Mouse (Mus musculus): Measurements from ENCODE around the gene Glt1d1. TPM values are rescaled to one million over a fixed set of nuclear protein-coding genes. Genes with fewer than 3 reads are reported as not detected.

Glt1d1 gene
- polyA plus RNA-seq, 1 experiment from 2014 or later, result 1.8 TPM

- 21% methylated on average over 20 of the region's 20 CpGs for WGBS
- 0 out of 2 replicates have a peak, but pooled peaks have one; percentile 41 for ATAC-seq (ENCODE audit: low FRiP score)
Observed at GRCm38 (mm10) chr5:127751262-127751975, 119.4 kb downstream of the Glt1d1 start.

DNA sequence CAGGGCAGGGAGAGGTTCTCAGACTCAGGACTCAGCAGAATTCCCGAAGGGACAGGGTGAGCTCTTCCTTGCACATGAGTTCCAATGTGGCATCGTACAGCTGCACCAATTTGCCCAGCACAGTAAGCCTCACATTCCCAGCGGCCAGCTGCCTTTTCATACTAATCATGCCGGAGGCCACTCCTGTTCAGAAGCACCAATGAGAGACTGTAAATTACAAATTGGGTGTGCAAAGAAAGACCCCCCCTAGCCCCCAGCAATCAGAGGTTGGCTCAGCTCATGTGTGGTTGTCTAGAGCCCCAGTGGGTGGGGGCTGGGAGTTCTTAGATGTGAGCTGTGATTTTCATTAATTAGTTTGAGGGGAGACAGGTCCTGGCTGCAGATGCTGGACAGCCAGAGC lies 123.5 kb downstream of the Glt1d1 start:
- H3K27me3 ChIP-seq (replicated peaks), result no peaks in the 10 kb centered on the region
- H3K27ac ChIP-seq (replicated peaks), result no peak overlapping the region
- ATAC-seq (ENCODE audit: low FRiP score), result no peak
- no peaks in the 10 kb centered on the region for H3K36me3 ChIP-seq
- no peak overlapping the region for H3K4me2 ChIP-seq
- H3K4me1 ChIP-seq, result peaks cover 15% of the 10 kb centered on the region
- H3K4me3 ChIP-seq (replicated peaks), result no peak overlapping the region
- no peaks in the 10 kb centered on the region for H3K9me3 ChIP-seq (replicated peaks)
- no peak overlapping the region for H3K9ac ChIP-seq (replicated peaks)
- 46% methylated on average over 4 of the region's 4 CpGs for whole genome bisulfite sequencing

More at GRCm38 (mm10) chr5:127751262-127751975, 119.4 kb downstream of the Glt1d1 start:
- H3K4me1 ChIP-seq, result peaks cover 15% of the 10 kb centered on the region
- H3K9ac ChIP-seq (replicated peaks), result no peak overlapping the region
- H3K36me3 ChIP-seq, result no peaks in the 10 kb centered on the region
- no peak overlapping the region for H3K27ac ChIP-seq (replicated peaks)
- no peaks in the 10 kb centered on the region for H3K27me3 ChIP-seq (replicated peaks)
- H3K4me3 ChIP-seq (replicated peaks), result no peak overlapping the region
- H3K4me2 ChIP-seq, result peak overlapping the region; percentile 41
- no peaks in the 10 kb centered on the region for H3K9me3 ChIP-seq (replicated peaks)

- WGBS, result 80% methylated on average over 3 of the region's 3 CpGs
- Histone ChIP-seq H3K27ac (replicated peaks) (no peak overlapping the region), H3K27me3 (replicated peaks) (no peaks in the 10 kb centered on the region), H3K36me3 (no peaks in the 10 kb centered on the region), H3K4me1 (peaks cover 12% of the 10 kb centered on the region), H3K4me2 (no peak overlapping the region), H3K9ac (replicated peaks) (no peak overlapping the region), H3K4me3 (replicated peaks) (no peak overlapping the region), H3K9me3 (replicated peaks) (no peaks in the 10 kb centered on the region)
- no peak for ATAC-seq (ENCODE audit: low FRiP score)
Observed at GRCm38 (mm10) chr5:127756011-127756410, 123.9 kb downstream of the Glt1d1 start.

- Histone ChIP-seq H3K27me3 (replicated peaks) (no peaks in the 10 kb centered on the region), H3K4me1 (peaks cover 4% of the 10 kb centered on the region), H3K9me3 (replicated peaks) (no peaks in the 10 kb centered on the region), H3K36me3 (no peaks in the 10 kb centered on the region), H3K9ac (replicated peaks) (no peak overlapping the region), H3K4me2 (no peak overlapping the region), H3K4me3 (replicated peaks) (no peak overlapping the region), H3K27ac (replicated peaks) (no peak overlapping the region)
- no peak for ATAC-seq (ENCODE audit: low FRiP score)
- 93% methylated on average over 4 of the region's 4 CpGs for WGBS
Observed at GRCm38 (mm10) chr5:127756671-127757423, 124.8 kb downstream of the Glt1d1 start.

GRCm38 (mm10) chr5:127758576-127758975 lies 126.5 kb downstream of the Glt1d1 start:
- H3K4me2 ChIP-seq, result no peak overlapping the region
- no peaks in the 10 kb centered on the region for H3K36me3 ChIP-seq
- no peak overlapping the region for H3K9ac ChIP-seq (replicated peaks)
- no peak overlapping the region for H3K4me3 ChIP-seq (replicated peaks)
- 76% methylated on average over 4 of the region's 4 CpGs for WGBS
- ATAC-seq (ENCODE audit: low FRiP score), result no peak
- H3K4me1 ChIP-seq, result no peaks in the 10 kb centered on the region
- H3K27ac ChIP-seq (replicated peaks), result no peak overlapping the region
- no peaks in the 10 kb centered on the region for H3K9me3 ChIP-seq (replicated peaks)
- no peaks in the 10 kb centered on the region for H3K27me3 ChIP-seq (replicated peaks)

Other genes with a start within 250 kb of the Glt1d1 start
- 25.9 and 29.1 TPM in 2 replicates for gene Slc15a4, start 635 bp downstream of the Glt1d1 start, polyA plus RNA-seq (2015; fragmentation: Nextera tagmentation; extraction: Ambion mirVana)